Mouse (Mus musculus) cerebellum, adult 2 months (tissue): ENCODE measurements around the gene Fastkd5.

ENCODE experiments used
- CTCF ChIP-seq: fragments of 200-500 bp; IDR thresholded peaks from 2 replicates; pipeline ENCODE4 v1.5.1; 2011; ENCODE audit warnings: low read depth, mild to moderate bottlenecking, control low read depth, low read length, moderate library complexity, borderline replicate concordance; ENCODE audit not compliant: insufficient read depth
- POLR2A ChIP-seq: fragments of 200-500 bp; IDR thresholded peaks from 2 replicates; pipeline ENCODE4 v1.6.1; 2011; ENCODE audit warnings: low read length, control low read depth, borderline replicate concordance; ENCODE audit not compliant: insufficient read depth

DNA sequence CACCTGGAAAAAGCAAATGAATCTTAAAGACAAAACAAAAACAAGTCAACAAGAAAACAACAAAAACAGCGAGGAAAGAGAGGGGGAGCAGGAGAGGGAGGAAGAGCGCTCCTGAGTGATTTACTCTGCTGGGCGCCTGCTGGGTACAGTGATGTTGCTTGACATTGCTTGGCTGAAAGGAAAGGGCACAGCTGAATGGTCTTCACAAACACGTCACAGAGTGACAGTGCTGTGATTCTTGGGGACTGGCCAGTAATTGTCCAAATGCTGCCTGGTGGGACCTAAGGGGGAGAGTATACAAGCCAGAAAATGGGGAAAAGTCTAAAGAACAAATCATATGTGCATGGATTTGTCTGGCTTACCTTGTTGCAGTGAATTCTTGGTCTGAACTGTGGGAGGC lies 27.6 kb downstream of the Fastkd5 start:
- TF ChIP-seq POLR2A (no peak), CTCF (no peak)
